Mouse (Mus musculus) midbrain, embryonic 11.5 days (tissue): Measurements from ENCODE around the gene Palld. TPM values are rescaled to one million over a fixed set of nuclear protein-coding genes. Genes with fewer than 3 reads are reported as not detected.

Experiments
- ATAC-seq: fragments of 200-750 bp; cut with Nextera tagmentation; 2 replicates; pipeline ENCODE4 v1.8.0; 2017; ENCODE audit warnings: moderate TSS enrichment, moderate library complexity; ENCODE audit not compliant: low FRiP score
- DNase-seq: peaks from one replicate; pipeline ENCODE4 v3.0.0; 2015; ENCODE audit warnings: low spot score; ENCODE audit errors: missing footprints
- H3K27ac ChIP-seq: fragments of 300-500 bp; sonication (generic); 2 replicates; pipeline ENCODE4 v1.5.1; 2014; ENCODE audit warnings: low read depth, low read length
- H3K27me3 ChIP-seq: fragments of 300-500 bp; sonication (generic); 2 replicates; pipeline ENCODE4 v1.6.1; 2014; ENCODE audit warnings: mild to moderate bottlenecking, low read length, moderate library complexity, mixed read lengths; ENCODE audit not compliant: control insufficient read depth, insufficient read depth
- H3K36me3 ChIP-seq: fragments of 300-500 bp; sonication (generic); 2 replicates; pipeline ENCODE4 v1.6.1; 2014; ENCODE audit warnings: mild to moderate bottlenecking, low read length, moderate library complexity, mixed read lengths; ENCODE audit not compliant: control insufficient read depth, insufficient read depth
- H3K4me1 ChIP-seq: fragments of 300-500 bp; sonication (generic); 2 replicates; pipeline ENCODE4 v1.6.1; 2014; ENCODE audit warnings: low read length; ENCODE audit not compliant: control insufficient read depth, insufficient read depth
- H3K4me2 ChIP-seq: fragments of 300-500 bp; sonication (generic); 2 replicates; pipeline ENCODE4 v1.6.1; 2014; ENCODE audit warnings: mild to moderate bottlenecking, moderate library complexity
- H3K4me3 ChIP-seq: fragments of 300-500 bp; sonication (generic); 2 replicates; pipeline ENCODE4 v1.5.1; 2014; ENCODE audit warnings: low read depth, low read length
- H3K9ac ChIP-seq: fragments of 300-500 bp; sonication (generic); 2 replicates; pipeline ENCODE4 v1.6.1; 2014; ENCODE audit warnings: low read length
- H3K9me3 ChIP-seq: fragments of 300-500 bp; sonication (generic); 2 replicates; pipeline ENCODE4 v1.6.1; 2016; ENCODE audit warnings: low read length; ENCODE audit not compliant: control insufficient read depth
- WGBS: fragments of 180-500 bp; shearing (Covaris S2); extraction: QIAGEN DNeasy Blood & Tissue Kit; methylation state at CpG from one replicate; pipeline ENCODE4 v1.1.7; 2014; 5-methylcytosine and 5-hydroxymethylcytosine counted together
- polyA plus RNA-seq: library from polyadenylated mRNA; unstranded; fragments of >200 nt; fragmentation: Nextera tagmentation; extraction: Ambion mirVana; gene quantifications from 2 replicates; pipeline ENCODE4 v1.2.1, GENCODE M21; 2014

The Palld gene
- polyA plus RNA-seq, 1 experiment from 2014 or later: 40.4 TPM

DNA sequence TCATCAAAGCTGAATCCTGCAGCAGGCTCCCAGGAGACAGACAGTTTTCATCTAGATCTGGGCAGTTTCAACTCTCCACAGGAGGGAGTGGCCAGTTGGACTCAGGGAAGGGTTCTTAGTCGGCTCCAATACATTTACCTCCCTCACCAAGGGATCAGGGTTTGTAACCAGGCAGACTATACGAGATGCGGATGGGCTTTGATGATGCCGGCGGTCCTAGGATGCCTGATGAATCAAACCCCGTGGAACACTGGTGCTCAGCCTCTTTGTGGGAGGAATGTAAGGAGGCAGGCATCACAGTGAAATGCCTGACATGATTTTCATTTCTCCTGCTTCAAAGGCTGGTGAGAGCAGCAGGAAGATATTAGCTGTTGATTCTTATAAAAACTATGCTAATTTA, 347.1 kb downstream of the Palld start:
- no peak for DNase-seq
- ATAC-seq: peak; percentile 56
- Histone ChIP-seq H3K9me3 (no peaks in the 10 kb centered on the region), H3K4me3 (no peak overlapping the region), H3K4me1 (peaks cover 3% of the 10 kb centered on the region), H3K27me3 (no peaks in the 10 kb centered on the region), H3K9ac (no peak overlapping the region), H3K36me3 (peaks cover under 1% of the 10 kb centered on the region; the same call in 1 of the 2 replicates), H3K27ac (0 out of 2 replicates have a peak overlapping the region, but pooled peaks have one; percentile 3), H3K4me2 (no peak overlapping the region)
- 48% methylated on average over 6 of the region's 6 CpGs for WGBS

DNA sequence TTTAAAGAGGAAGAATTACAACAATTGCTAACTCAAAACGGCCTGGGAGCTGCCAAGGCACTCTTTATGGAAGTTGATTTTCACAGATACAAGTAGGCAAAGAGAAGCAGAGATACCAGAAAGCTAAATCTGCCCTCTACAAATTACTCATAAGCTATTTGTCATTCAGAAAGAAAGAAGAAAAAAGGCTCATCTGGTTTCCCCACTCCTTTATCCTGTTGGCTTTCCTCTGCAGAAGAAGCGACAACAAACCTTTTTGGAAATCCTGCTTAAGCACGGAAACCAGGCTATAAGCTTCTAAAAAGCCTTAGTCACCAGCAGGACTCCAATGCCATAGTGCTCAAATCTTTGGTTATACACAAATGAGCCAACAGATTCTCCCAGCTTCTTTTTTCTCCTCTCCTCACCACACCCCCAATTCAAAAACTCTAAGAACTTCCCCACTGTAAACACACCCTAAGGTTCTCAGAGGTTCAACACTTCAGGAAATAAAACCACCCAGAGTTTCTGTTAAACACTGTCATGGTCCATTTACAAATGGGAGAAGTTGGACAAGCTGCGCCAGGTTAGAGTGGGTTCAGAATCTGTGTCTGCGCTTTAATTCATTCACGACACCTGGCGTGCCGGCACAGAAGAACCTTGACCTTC, 349.6 kb downstream of the Palld start:
- no peak overlapping the region for H3K27ac ChIP-seq
- no peaks in the 10 kb centered on the region for H3K27me3 ChIP-seq
- H3K9me3 ChIP-seq: peaks cover 7% of the 10 kb centered on the region
- H3K36me3 ChIP-seq: peaks cover 19% of the 10 kb centered on the region
- ATAC-seq (no peak), DNase-seq (peak; percentile 72)
- H3K9ac ChIP-seq: no peak overlapping the region
- H3K4me2 ChIP-seq: no peak overlapping the region
- no peak overlapping the region for H3K4me3 ChIP-seq
- peaks cover 3% of the 10 kb centered on the region; the same call in 1 of the 2 replicates for H3K4me1 ChIP-seq
- 84% methylated on average over 8 of the region's 8 CpGs for WGBS

DNA sequence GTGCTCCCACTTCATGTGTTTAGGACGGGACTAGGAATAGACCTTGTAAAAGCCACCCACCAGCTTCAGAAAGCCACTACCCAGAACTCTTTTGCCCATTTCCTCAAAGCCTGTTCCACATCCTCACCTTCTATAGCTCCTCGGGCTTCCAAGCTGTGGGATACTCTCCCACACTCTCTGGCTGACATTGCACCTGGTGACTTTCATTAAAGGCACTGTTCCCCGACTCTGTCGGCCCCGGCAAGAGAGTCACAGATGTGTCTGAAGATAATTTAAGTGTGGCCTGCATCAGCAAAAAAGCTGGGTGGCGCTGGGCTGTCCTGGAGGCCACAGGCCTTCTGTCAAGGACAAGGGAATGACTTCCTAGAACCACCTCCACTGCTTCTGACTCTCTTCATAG, 350.3 kb downstream of the Palld start:
- Histone ChIP-seq H3K4me3 (no peak overlapping the region), H3K9me3 (peaks cover 7% of the 10 kb centered on the region), H3K36me3 (peaks cover 19% of the 10 kb centered on the region), H3K9ac (no peak overlapping the region), H3K27me3 (no peaks in the 10 kb centered on the region), H3K4me2 (no peak overlapping the region), H3K27ac (no peak overlapping the region), H3K4me1 (peaks cover 3% of the 10 kb centered on the region; the same call in 1 of the 2 replicates)
- 71% methylated on average over 6 of the region's 6 CpGs for WGBS
- ATAC-seq: no peak
- DNase-seq: peak; percentile 83

DNA sequence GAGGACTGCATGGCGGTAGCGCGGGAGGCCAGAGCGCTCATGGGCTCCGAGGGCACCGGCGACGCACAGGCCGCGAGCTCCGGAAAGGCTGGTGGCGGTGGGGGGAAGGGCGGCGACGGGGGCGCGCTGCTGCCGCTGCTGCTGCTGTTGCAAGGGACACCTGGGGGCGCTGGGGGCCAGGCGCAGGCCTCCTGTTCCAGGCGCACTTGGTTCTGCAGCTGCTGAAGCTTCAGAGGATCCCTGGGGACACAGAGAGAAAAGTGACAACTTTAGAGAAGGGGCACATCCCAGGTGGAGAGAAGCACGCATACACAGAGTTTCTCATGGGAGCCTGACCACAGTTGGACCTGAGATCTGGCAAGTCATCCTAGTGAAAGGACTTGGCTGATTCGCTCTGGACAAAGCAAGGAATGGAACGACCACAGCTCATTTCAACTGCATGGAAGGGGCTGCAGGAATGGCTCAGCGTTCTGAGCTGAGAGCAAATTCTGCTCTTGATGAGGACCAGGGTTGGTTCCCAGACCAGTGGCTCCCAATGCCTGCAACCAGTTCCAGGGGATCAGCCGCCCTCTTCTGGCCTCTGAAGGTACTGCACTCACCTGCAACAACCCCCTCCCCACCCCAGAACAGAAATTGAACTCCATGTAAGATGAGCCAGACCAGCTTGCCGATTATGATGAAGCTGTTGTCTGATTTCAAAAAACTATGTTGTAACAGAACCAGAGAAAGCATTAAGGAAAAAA, 352.3 kb downstream of the Palld start:
- peaks cover under 1% of the 10 kb centered on the region; the same call in 1 of the 2 replicates for H3K4me1 ChIP-seq
- no peak overlapping the region for H3K27ac ChIP-seq
- H3K4me3 ChIP-seq: no peak overlapping the region
- peaks cover 19% of the 10 kb centered on the region for H3K36me3 ChIP-seq
- WGBS: 47% methylated on average over 27 of the region's 27 CpGs
- DNase-seq (peak; percentile 87), ATAC-seq (0 out of 2 replicates have a peak, but pooled peaks have one; percentile 46)
- no peak overlapping the region for H3K4me2 ChIP-seq
- H3K27me3 ChIP-seq: no peaks in the 10 kb centered on the region
- H3K9ac ChIP-seq: no peak overlapping the region
- H3K9me3 ChIP-seq: peaks cover 7% of the 10 kb centered on the region

DNA sequence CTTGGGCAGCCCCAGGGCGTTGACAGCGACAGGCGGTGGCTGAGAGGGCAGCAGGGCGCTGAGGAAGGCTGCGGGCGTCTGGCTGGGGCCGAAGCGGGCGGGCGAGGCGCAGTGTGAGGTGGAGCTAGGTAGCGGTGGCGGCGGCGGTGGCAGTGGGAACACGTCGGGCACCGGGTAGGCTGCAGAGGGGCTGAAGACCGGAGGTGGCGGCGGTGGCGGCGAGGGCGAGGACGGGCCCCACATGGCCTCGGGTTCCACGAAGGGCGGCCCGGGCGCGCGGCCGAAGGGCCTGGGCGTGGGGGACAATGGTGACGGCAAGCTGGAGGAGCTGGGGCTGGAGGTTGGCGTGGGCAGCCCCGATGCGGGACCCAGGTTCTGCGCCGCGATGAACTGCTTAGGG, 352.9 kb downstream of the Palld start:
- no peak for DNase-seq
- Histone ChIP-seq H3K27me3 (no peaks in the 10 kb centered on the region), H3K4me3 (no peak overlapping the region), H3K4me1 (no peaks in the 10 kb centered on the region), H3K4me2 (no peak overlapping the region), H3K9me3 (peaks cover 7% of the 10 kb centered on the region), H3K36me3 (peaks cover 19% of the 10 kb centered on the region), H3K27ac (no peak overlapping the region), H3K9ac (no peak overlapping the region)
- peak; percentile 27; the same call in 1 of the 2 replicates for ATAC-seq
- WGBS: 62% methylated on average over 41 of the region's 41 CpGs

DNA sequence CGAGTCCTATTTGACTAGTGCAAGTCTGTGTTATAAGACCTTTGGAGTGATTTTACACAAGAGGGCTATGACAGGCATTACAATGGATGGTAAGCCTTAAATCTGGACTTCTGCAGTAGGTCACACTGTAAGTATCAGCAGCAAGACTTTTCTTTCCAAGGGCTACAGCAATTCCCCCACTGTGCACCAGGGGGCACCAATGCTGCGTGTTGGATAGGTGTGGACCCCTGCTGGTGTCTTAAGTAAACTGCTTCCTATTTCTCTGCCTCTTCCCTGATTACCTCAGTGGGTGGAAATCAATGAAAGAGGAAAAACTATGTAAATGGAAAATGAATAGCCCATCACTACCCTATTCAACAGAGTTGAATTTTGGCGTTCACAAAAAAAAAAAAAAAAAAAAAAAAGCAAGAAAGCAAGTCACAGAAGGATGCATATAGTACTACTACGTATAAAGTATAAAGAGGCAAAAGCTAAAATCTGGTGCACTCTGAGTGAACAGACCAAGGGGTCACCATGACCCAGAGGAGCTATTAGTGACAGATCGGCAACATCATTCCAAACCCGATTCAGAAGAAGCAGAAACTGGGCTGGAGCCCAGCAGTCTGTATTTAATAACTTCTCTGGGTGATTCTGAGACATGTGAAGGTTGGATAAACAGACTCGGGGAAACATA, 362.5 kb downstream of the Palld start:
- peak; percentile 100 for DNase-seq
- H3K9ac ChIP-seq: no peak overlapping the region
- no peaks in the 10 kb centered on the region for H3K27me3 ChIP-seq
- peak; percentile 72 for ATAC-seq
- H3K36me3 ChIP-seq: peaks cover 3% of the 10 kb centered on the region; the same call in 1 of the 2 replicates
- H3K4me3 ChIP-seq: no peak overlapping the region
- H3K4me1 ChIP-seq: no peaks in the 10 kb centered on the region
- WGBS: 48% methylated on average over 7 of the region's 7 CpGs
- H3K27ac ChIP-seq: no peak overlapping the region
- no peak overlapping the region for H3K4me2 ChIP-seq
- no peaks in the 10 kb centered on the region for H3K9me3 ChIP-seq

DNA sequence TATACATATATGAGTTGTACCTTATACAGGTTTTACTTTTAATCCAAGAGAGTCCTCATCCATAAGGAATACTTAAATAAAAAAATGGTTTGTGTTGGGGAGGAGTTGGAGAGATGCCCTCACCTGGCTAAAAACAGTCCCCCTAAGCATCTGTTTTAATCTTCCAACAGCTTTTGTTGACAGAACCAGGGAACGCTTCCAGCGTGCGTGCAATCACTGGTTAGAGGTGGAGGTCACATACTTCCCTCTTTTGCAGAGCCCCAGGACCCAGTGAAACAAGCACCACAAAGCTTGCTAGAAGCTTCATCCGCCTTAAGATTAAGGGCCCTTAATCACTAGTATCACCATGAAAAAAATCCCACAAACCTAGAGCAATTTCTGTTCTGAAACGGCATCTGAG, 365.0 kb downstream of the Palld start:
- no peak overlapping the region for H3K4me2 ChIP-seq
- H3K9me3 ChIP-seq: no peaks in the 10 kb centered on the region
- ATAC-seq (no peak), DNase-seq (no peak)
- no peak overlapping the region for H3K9ac ChIP-seq
- no peak overlapping the region for H3K4me3 ChIP-seq
- H3K27ac ChIP-seq: no peak overlapping the region
- WGBS: 88% methylated on average over 5 of the region's 5 CpGs
- no peaks in the 10 kb centered on the region for H3K4me1 ChIP-seq
- no peaks in the 10 kb centered on the region for H3K27me3 ChIP-seq
- peaks cover under 1% of the 10 kb centered on the region; the same call in 1 of the 2 replicates for H3K36me3 ChIP-seq

DNA sequence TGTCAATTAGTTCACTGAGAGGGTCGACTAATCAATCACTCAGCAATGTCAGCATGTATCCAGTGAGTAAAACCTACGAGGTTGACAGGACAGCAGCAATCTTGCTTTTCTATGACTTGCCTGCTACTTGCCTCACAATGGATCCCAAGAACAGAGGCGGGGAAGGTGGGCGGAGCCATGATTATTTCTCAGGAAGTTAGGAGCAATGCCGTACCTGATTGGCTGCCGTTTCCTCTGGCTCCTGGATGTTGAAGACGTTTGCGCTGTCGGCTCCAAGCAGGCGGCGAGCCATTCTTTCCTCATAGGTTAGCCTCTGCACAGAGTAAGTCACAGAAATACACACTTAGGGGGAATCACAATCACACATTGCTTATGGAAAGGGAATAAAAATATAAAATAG, 367.0 kb downstream of the Palld start:
- no peak for DNase-seq
- Histone ChIP-seq H3K4me3 (no peak overlapping the region), H3K9ac (no peak overlapping the region), H3K27me3 (no peaks in the 10 kb centered on the region), H3K36me3 (no peaks in the 10 kb centered on the region; the same call in 1 of the 2 replicates), H3K4me2 (no peak overlapping the region), H3K4me1 (no peaks in the 10 kb centered on the region), H3K27ac (no peak overlapping the region), H3K9me3 (no peaks in the 10 kb centered on the region)
- no peak for ATAC-seq
- WGBS: 76% methylated on average over 11 of the region's 11 CpGs
